ENCODE assay signal across 16 mouse cellular contexts in genomic region chr10:111441034-111441440, GRCm38 (mm10). TPM values are rescaled to one million over a fixed set of nuclear protein-coding genes. Genes with fewer than 3 reads are reported as not detected.
A peak's percentile ranks its signal among the peaks of the same experiment; 100 is the strongest.
DNase-seq lines count a peak whose midpoint lies in the region; ATAC-seq and TF ChIP-seq lines count a peak whose summit lies in the region.
"Had no signal": no experiment of that assay in that cellular context is flagged by ENCODE, and none has a peak within 500 bp of the region (broad histone marks: within the 10 kb centered on the region; RNA-seq: fewer than 3 reads in every experiment).

No protein-coding gene starts in this region.

- no peaks in the 10 kb centered on the region for H3K9me3 ChIP-seq in heart, embryonic 11.5 days (replicated peaks; ENCODE audit: control insufficient read depth, low read length)
- H3K9me3 ChIP-seq in megakaryocyte, embryonic 14.5 days: peaks cover 5% of the 10 kb centered on the region
- no peaks in the 10 kb centered on the region for H3K9me3 ChIP-seq in hindbrain, embryonic 16.5 days (ENCODE audit: control insufficient read depth, low read length)

- DNase-seq in heart, adult 9 months (ENCODE audit: low spot score in 2 of 2): no peak
- peak; percentile 40 to 43 for DNase-seq in B cell, adult 2 months
- no peak for DNase-seq in right cerebral cortex, postnatal 25 days
- no peak for DNase-seq in lung, adult 18-20 months
- DNase-seq: cerebellum, postnatal 14 days; gastrocnemius, postnatal 25 days; kidney, postnatal 10 days; lung, adult 2 months; spleen, adult 18-20 months; thymus, adult 2 months had no signal

- no peak overlapping the region for H3K4me3 ChIP-seq in heart, embryonic 11.5 days (ENCODE audit: low read depth, low read length)
- H3K4me3 ChIP-seq in bone marrow macrophage, adult 2 months (ENCODE audit: insufficient read depth, low read length): no peak overlapping the region
- H3K4me3 ChIP-seq in megakaryocyte, embryonic 14.5 days (replicated peaks): peak overlapping the region; percentile 83
- no peak overlapping the region for H3K4me3 ChIP-seq in hindbrain, embryonic 16.5 days (ENCODE audit: low read length)
- H3K4me3 ChIP-seq: erythroblast, embryonic 14.5 days had no signal

- H3K36me3 ChIP-seq in heart, embryonic 11.5 days (ENCODE audit: control insufficient read depth, insufficient read depth, low read length): no peaks in the 10 kb centered on the region
- H3K36me3 ChIP-seq in megakaryocyte, embryonic 14.5 days (replicated peaks; ENCODE audit: low read length): peaks cover 5% of the 10 kb centered on the region
- no peaks in the 10 kb centered on the region for H3K36me3 ChIP-seq in hindbrain, embryonic 16.5 days (ENCODE audit: control insufficient read depth, insufficient read depth, low read length)

- no peak overlapping the region for H3K4me2 ChIP-seq in heart, embryonic 11.5 days
- H3K4me2 ChIP-seq in hindbrain, embryonic 16.5 days (ENCODE audit: low read length): no peak overlapping the region

- WGBS in heart, embryonic 11.5 days (ENCODE audit: insufficient replicate concordance): 39% methylated on average over 3 of the region's 3 CpGs
- WGBS in hindbrain, embryonic 16.5 days: 65% methylated on average over 3 of the region's 3 CpGs

- H3K4me1 ChIP-seq in heart, embryonic 11.5 days (ENCODE audit: control insufficient read depth, insufficient read depth, low read length): 0 out of 2 replicates have a peak, but pooled peaks cover 3% of the 10 kb centered on the region
- H3K4me1 ChIP-seq in bone marrow macrophage, adult 2 months (ENCODE audit: control insufficient read depth, insufficient read depth, low read length): peaks cover 32% of the 10 kb centered on the region
- H3K4me1 ChIP-seq in megakaryocyte, embryonic 14.5 days: peaks cover 67% of the 10 kb centered on the region
- H3K4me1 ChIP-seq in hindbrain, embryonic 16.5 days (ENCODE audit: control insufficient read depth, insufficient read depth, low read depth, low read length): no peaks in the 10 kb centered on the region

- 0 out of 2 replicates have a peak overlapping the region, but pooled peaks have one; percentile 31 for H3K27ac ChIP-seq in heart, embryonic 11.5 days (ENCODE audit: low read depth, low read length)
- H3K27ac ChIP-seq in bone marrow macrophage, adult 2 months (ENCODE audit: insufficient read depth, low read depth, low read length): peak overlapping the region; percentile 31; the same call in 1 of the 2 replicates
- no peak overlapping the region for H3K27ac ChIP-seq in hindbrain, embryonic 16.5 days (ENCODE audit: low read depth, low read length)

- no peak for ATAC-seq in heart, embryonic 11.5 days (replicated peaks; ENCODE audit: insufficient number of reproducible peaks, low FRiP score, low TSS enrichment)
- no peak for ATAC-seq in hindbrain, embryonic 16.5 days
- ATAC-seq: CD4-positive, CD25-positive, alpha-beta regulatory T cell, adult 4 months had no signal

- no peak for TF ChIP-seq POLR2A in bone marrow macrophage, adult 2 months (IDR thresholded peaks at IDR 0.05; ENCODE audit: borderline replicate concordance, low read depth, low read length)

- no peak overlapping the region for H3K9ac ChIP-seq in heart, embryonic 11.5 days (ENCODE audit: low read depth, low read length)
- no peak overlapping the region for H3K9ac ChIP-seq in hindbrain, embryonic 16.5 days (ENCODE audit: low read depth, low read length)

- H3K27me3 ChIP-seq in heart, embryonic 11.5 days (ENCODE audit: control insufficient read depth, insufficient read depth, low read length): no peaks in the 10 kb centered on the region
- H3K27me3 ChIP-seq in megakaryocyte, embryonic 14.5 days (replicated peaks): no peaks in the 10 kb centered on the region
- no peaks in the 10 kb centered on the region for H3K27me3 ChIP-seq in hindbrain, embryonic 16.5 days (replicated peaks; ENCODE audit: control insufficient read depth, insufficient read depth, low read length)

- no peak for TF ChIP-seq CTCF in bone marrow macrophage, adult 2 months (IDR thresholded peaks at IDR 0.05; ENCODE audit: low read depth, low read length)

RNA-seq across cellular contexts. Expression of gene Nap1l1, which starts 32.0 kb away (rescaled TPM):
- polyA plus RNA-seq in heart, embryonic 11.5 days (2014; fragmentation: Nextera tagmentation; extraction: Ambion mirVana): 202 and 207 TPM in 2 replicates
- 438 and 464 TPM in 2 replicates for polyA plus RNA-seq in bone marrow macrophage, adult 2 months (2012; ENCODE audit: insufficient read depth, insufficient read length, missing spikeins)
- polyA plus RNA-seq in megakaryocyte, embryonic 14.5 days (2012; ENCODE audit: insufficient read depth, low replicate concordance): 40.1 and 96.6 TPM in 2 replicates
- polyA plus RNA-seq in hindbrain, embryonic 16.5 days (2015; fragmentation: Nextera tagmentation; extraction: Ambion mirVana): 147 and 161 TPM in 2 replicates

Comparison
In these comparisons a context has a peak if more than half of its experiments do, and no peak if none do; other contexts are left out.
1. DNase-seq: peak in B cell, adult 2 months (2 of 2); none in heart, adult 9 months (0 of 2), right cerebral cortex, postnatal 25 days (single experiment) and lung, adult 18-20 months (0 of 2).